Mouse (Mus musculus) MEL (cell line): ENCODE data around the gene Hlcs.

ENCODE experiments used
- CTCF ChIP-seq, 3 experiments: IDR thresholded peaks in 2 of 3; conservative IDR thresholded peaks in 1 of 3; 2 replicates each; pipeline ENCODE4 v1.5.1; 2011 to 2012; ENCODE audit warnings: low read length in 3 of 3, low read depth in 2 of 3, mild to moderate bottlenecking in 2 of 3, improper control_type of control experiment in 1 of 3, inconsistent platforms in 1 of 3, mixed read lengths in 1 of 3, moderate library complexity in 1 of 3; ENCODE audit not compliant: control insufficient read depth in 1 of 3, insufficient read depth in 1 of 3, poor library complexity in 1 of 3, severe bottlenecking in 1 of 3
- EP300 ChIP-seq, 2 experiments: IDR thresholded peaks; 2 replicates each; pipeline ENCODE4 v1.6.1; 2011; ENCODE audit warnings: improper control_type of control experiment in 2 of 2, low read length in 2 of 2, low read depth in 1 of 2, mild to moderate bottlenecking in 1 of 2
- GATA1 ChIP-seq: IDR thresholded peaks from 2 replicates; pipeline ENCODE4 v1.6.1; 2011; ENCODE audit warnings: low read depth, low read length, improper control_type of control experiment
- KAT2A ChIP-seq: conservative IDR thresholded peaks from 2 replicates; pipeline ENCODE4 v1.6.1; 2012; ENCODE audit warnings: low read depth, low read length, improper control_type of control experiment, inconsistent platforms
- MAFK ChIP-seq: IDR thresholded peaks from 2 replicates; pipeline ENCODE4 v1.6.1; 2011; ENCODE audit warnings: low read depth, mild to moderate bottlenecking, low read length, improper control_type of control experiment, borderline replicate concordance
- POLR2A ChIP-seq, 2 experiments: IDR thresholded peaks; 2 replicates each; pipeline ENCODE4 v1.6.1; 2011 to 2012; ENCODE audit warnings: low read length in 2 of 2, mild to moderate bottlenecking in 2 of 2, control low read depth in 1 of 2, improper control_type of control experiment in 1 of 2, low read depth in 1 of 2, moderate library complexity in 1 of 2; ENCODE audit not compliant: control insufficient read depth in 1 of 2, insufficient read depth in 1 of 2, poor library complexity in 1 of 2
- POLR2AphosphoS2 ChIP-seq: IDR thresholded peaks from 2 replicates; pipeline ENCODE4 v1.6.1; 2011; ENCODE audit warnings: low read length, improper control_type of control experiment
- RAD21 ChIP-seq: IDR thresholded peaks from 2 replicates; pipeline ENCODE4 v1.6.1; 2011; ENCODE audit warnings: mild to moderate bottlenecking, low read depth, low read length, improper control_type of control experiment
- TAL1 ChIP-seq: IDR thresholded peaks from 2 replicates; pipeline ENCODE4 v1.6.1; 2012; ENCODE audit warnings: mild to moderate bottlenecking, inconsistent platforms, low read length, moderate library complexity, mixed read lengths
- UBTF ChIP-seq: IDR thresholded peaks from 2 replicates; pipeline ENCODE4 v1.6.1; 2012; ENCODE audit warnings: low read depth, mild to moderate bottlenecking, inconsistent platforms, low read length, improper control_type of control experiment, moderate library complexity, borderline replicate concordance; ENCODE audit not compliant: insufficient read depth
- USF1 ChIP-seq: IDR thresholded peaks from 2 replicates; pipeline ENCODE4 v1.6.1; 2014; ENCODE audit warnings: low read depth, mild to moderate bottlenecking, inconsistent platforms, low read length, improper control_type of control experiment, moderate library complexity
- USF2 ChIP-seq, 2 experiments: IDR thresholded peaks; 2 replicates each; pipeline ENCODE4 v1.6.1; 2011 to 2012; ENCODE audit warnings: improper control_type of control experiment in 2 of 2, low read length in 2 of 2, borderline replicate concordance in 1 of 2, inconsistent platforms in 1 of 2, low read depth in 1 of 2, mild to moderate bottlenecking in 1 of 2; ENCODE audit not compliant: insufficient read depth in 1 of 2
- ZKSCAN1 ChIP-seq: IDR thresholded peaks from 2 replicates; pipeline ENCODE4 v1.6.1; 2012; ENCODE audit warnings: low read depth, mild to moderate bottlenecking, inconsistent platforms, low read length, improper control_type of control experiment, moderate library complexity
- ZNF384 ChIP-seq: IDR thresholded peaks from 2 replicates; pipeline ENCODE4 v1.6.1; 2012; ENCODE audit warnings: low read depth, mild to moderate bottlenecking, inconsistent platforms, low read length, improper control_type of control experiment

- TF ChIP-seq CTCF (IDR thresholded peaks at IDR 0.05 in 2 of 3, conservative IDR thresholded peaks at IDR 0.05 in 1 of 3; ENCODE audit: control insufficient read depth in 1 of 3, insufficient read depth in 1 of 3, low read depth in 2 of 3, low read length in 3 of 3, poor library complexity in 1 of 3, severe bottlenecking in 1 of 3) (no peak), USF1 (no peak), GATA1 (no peak), USF2 (IDR thresholded peaks at IDR 0.05; ENCODE audit: borderline replicate concordance in 1 of 2, insufficient read depth in 1 of 2, low read depth in 1 of 2, low read length in 2 of 2) (no peak), TAL1 (no peak), KAT2A (no peak), POLR2AphosphoS2 (no peak), POLR2A (IDR thresholded peaks at IDR 0.05; ENCODE audit: control insufficient read depth in 1 of 2, insufficient read depth in 1 of 2, low read depth in 1 of 2, low read length in 2 of 2, poor library complexity in 1 of 2) (no peak), ZNF384 (no peak), MAFK (no peak), ZKSCAN1 (no peak), UBTF (no peak), EP300 (IDR thresholded peaks at IDR 0.05; ENCODE audit: low read depth in 1 of 2, low read length in 2 of 2) (no peak), RAD21 (no peak)
Measured at GRCm38 (mm10) chr16:94249666-94250065, 63.7 kb downstream of the Hlcs start.
